In genomic region chr7:134804422-134804821, GRCm38 (mm10) we compare ENCODE assay signal across 31 mouse cellular contexts.
"Had no signal": no experiment of that assay in that cellular context is flagged by ENCODE, and none has a peak within 500 bp of the region (broad histone marks: within the 10 kb centered on the region; RNA-seq: fewer than 3 reads in every experiment).

No protein-coding gene starts in this region.

- DNase-seq: left cerebral cortex, postnatal 4 days; liver; liver, embryonic 13.5 days; liver, postnatal 0 days; lung, adult 18-20 months; lung, adult 2 months; lung, embryonic 14.5 days; lung, postnatal 10 days; lung, postnatal 14 days; lung, postnatal 36 days; lung, postnatal 4 days; midbrain, embryonic 14.5 days had no signal

- ATAC-seq: liver, embryonic 12.5 days; liver, postnatal 0 days; lung, postnatal 0 days; midbrain, embryonic 13.5 days; midbrain, embryonic 15.5 days; midbrain, embryonic 16.5 days had no signal

- H3K9me3 ChIP-seq: limb, embryonic 10.5 days; limb, embryonic 12.5 days; limb, embryonic 13.5 days; limb, embryonic 15.5 days; liver, embryonic 12.5 days; liver, embryonic 13.5 days; liver, embryonic 15.5 days; lung, embryonic 15.5 days; midbrain, embryonic 10.5 days; midbrain, embryonic 12.5 days; midbrain, embryonic 13.5 days; midbrain, embryonic 15.5 days; neural tube, embryonic 12.5 days had no signal

- H3K27me3 ChIP-seq: limb, embryonic 12.5 days; limb, embryonic 13.5 days; limb, embryonic 15.5 days; liver, embryonic 12.5 days; liver, embryonic 13.5 days; liver, embryonic 15.5 days; lung, embryonic 15.5 days; midbrain, embryonic 12.5 days; midbrain, embryonic 13.5 days; midbrain, embryonic 15.5 days; neural tube, embryonic 12.5 days had no signal

- H3K4me1 ChIP-seq: liver, embryonic 12.5 days; liver, embryonic 13.5 days; liver, embryonic 15.5 days; lung, embryonic 15.5 days; midbrain, embryonic 10.5 days; midbrain, embryonic 12.5 days; midbrain, embryonic 13.5 days; midbrain, embryonic 15.5 days had no signal

- H3K4me2 ChIP-seq: limb, embryonic 12.5 days; limb, embryonic 13.5 days; limb, embryonic 15.5 days; liver, embryonic 11.5 days; liver, embryonic 12.5 days; liver, embryonic 13.5 days; liver, embryonic 15.5 days; lung, embryonic 14.5 days; lung, embryonic 15.5 days; midbrain, embryonic 11.5 days; midbrain, embryonic 12.5 days; midbrain, embryonic 13.5 days; midbrain, embryonic 15.5 days; neural tube, embryonic 12.5 days had no signal

- H3K9ac ChIP-seq: limb, embryonic 12.5 days; limb, embryonic 13.5 days; limb, embryonic 15.5 days; liver, embryonic 12.5 days; liver, embryonic 13.5 days; liver, embryonic 14.5 days; liver, embryonic 15.5 days; liver, postnatal 0 days; lung, embryonic 14.5 days; lung, embryonic 15.5 days; midbrain, embryonic 12.5 days; midbrain, embryonic 13.5 days; midbrain, embryonic 15.5 days; neural tube, embryonic 12.5 days had no signal

- H3K27ac ChIP-seq: left cerebral cortex, adult 2 months; limb, embryonic 10.5 days; limb, embryonic 12.5 days; limb, embryonic 13.5 days; limb, embryonic 15.5 days; liver, embryonic 12.5 days; liver, embryonic 13.5 days; liver, embryonic 14.5 days; liver, embryonic 15.5 days; lung, embryonic 15.5 days; macrophage; midbrain, embryonic 10.5 days; midbrain, embryonic 12.5 days; midbrain, embryonic 13.5 days; midbrain, embryonic 15.5 days; neural tube, embryonic 12.5 days had no signal

- H3K36me3 ChIP-seq: liver, embryonic 13.5 days; liver, embryonic 15.5 days; midbrain, embryonic 12.5 days; midbrain, embryonic 13.5 days; midbrain, embryonic 15.5 days; neural tube, embryonic 12.5 days had no signal

- H3K4me3 ChIP-seq: left cerebral cortex, adult 2 months; limb, embryonic 10.5 days; limb, embryonic 12.5 days; limb, embryonic 13.5 days; limb, embryonic 15.5 days; liver, embryonic 12.5 days; liver, embryonic 13.5 days; liver, embryonic 15.5 days; lung, embryonic 15.5 days; midbrain, embryonic 10.5 days; midbrain, embryonic 12.5 days; midbrain, embryonic 13.5 days; midbrain, embryonic 15.5 days; neural tube, embryonic 12.5 days had no signal
